Mouse (Mus musculus) CH12.LX (cell line): ENCODE data around the gene Grap2. TPM values are rescaled to one million over a fixed set of nuclear protein-coding genes. Genes with fewer than 3 reads are reported as not detected.

Source experiments
- DNase-seq: peaks from one replicate; pipeline ENCODE4 v3.0.0-alpha.2; 2013; ENCODE audit errors: extremely low read depth
- H3K27ac ChIP-seq: 2 replicates; pipeline ENCODE4 v1.5.1; 2012; ENCODE audit warnings: low read depth, mild to moderate bottlenecking, control low read depth, moderate library complexity; ENCODE audit not compliant: insufficient read depth
- H3K27me3 ChIP-seq: replicated peaks from 2 replicates; pipeline ENCODE3; 2012; ENCODE audit warnings: inconsistent platforms
- H3K36me3 ChIP-seq, 2 experiments: replicated peaks in 1 of 2; 2 replicates each; pipeline versions ENCODE3 to v1.6.1; 2012; ENCODE audit warnings: inconsistent platforms in 1 of 2, low read length in 1 of 2, mild to moderate bottlenecking in 1 of 2, mixed read lengths in 1 of 2, moderate library complexity in 1 of 2; ENCODE audit not compliant: control insufficient read depth in 1 of 2, insufficient read depth in 1 of 2
- H3K4me1 ChIP-seq, 2 experiments: 2 replicates each; pipeline ENCODE4 v1.6.1; 2012; ENCODE audit warnings: inconsistent platforms in 1 of 2, moderate library complexity in 1 of 2; ENCODE audit not compliant: insufficient read depth in 2 of 2, control insufficient read depth in 1 of 2
- H3K4me2 ChIP-seq: 2 replicates; pipeline ENCODE4 v1.6.1; 2012; ENCODE audit warnings: low read depth, mild to moderate bottlenecking, control low read depth; ENCODE audit not compliant: poor library complexity, insufficient read depth, severe bottlenecking
- H3K4me3 ChIP-seq, 3 experiments: fragments of 150-350 bp in 1 of 3; sonication (generic) in 1 of 3; replicated peaks in 1 of 3; 2 replicates each; pipeline versions ENCODE3 to v1.5.1; 2011 to 2012; ENCODE audit warnings: low read depth in 2 of 3, low read length in 2 of 3, mild to moderate bottlenecking in 2 of 3, moderate library complexity in 2 of 3, control low read depth in 1 of 3, improper control_type of control experiment in 1 of 3, inconsistent platforms in 1 of 3, mixed read lengths in 1 of 3; ENCODE audit not compliant: poor library complexity in 1 of 3
- H3K79me2 ChIP-seq: replicated peaks from 2 replicates; pipeline ENCODE4 v1.6.1; 2012; ENCODE audit warnings: mild to moderate bottlenecking, moderate library complexity; ENCODE audit not compliant: control insufficient read depth, poor library complexity, insufficient read depth, severe bottlenecking; ENCODE audit errors: extremely low read depth
- H3K9ac ChIP-seq: 2 replicates; pipeline ENCODE4 v1.6.1; 2012; ENCODE audit warnings: low read depth, mild to moderate bottlenecking, control low read depth, moderate library complexity; ENCODE audit not compliant: insufficient read depth
- H3K9me3 ChIP-seq: replicated peaks from 2 replicates; pipeline ENCODE3; 2012; ENCODE audit warnings: low read length, inconsistent platforms, mixed read lengths
- BHLHE40 ChIP-seq: IDR thresholded peaks from 2 replicates; pipeline ENCODE4 v1.6.1; 2011; ENCODE audit warnings: mild to moderate bottlenecking, low read depth, low read length, improper control_type of control experiment
- CHD1 ChIP-seq: IDR thresholded peaks from 2 replicates; pipeline ENCODE4 v1.6.1; 2012; ENCODE audit warnings: low read depth, low read length, improper control_type of control experiment, inconsistent platforms
- CHD2 ChIP-seq: IDR thresholded peaks from 2 replicates; pipeline ENCODE4 v1.6.1; 2011; ENCODE audit warnings: low read length, improper control_type of control experiment
- CTCF ChIP-seq, 2 experiments: IDR thresholded peaks in 1 of 2; conservative IDR thresholded peaks in 1 of 2; 2 replicates each; pipeline ENCODE4 v1.5.1; 2011 to 2012; ENCODE audit warnings: low read depth in 2 of 2, low read length in 2 of 2, improper control_type of control experiment in 1 of 2, inconsistent platforms in 1 of 2, mild to moderate bottlenecking in 1 of 2, moderate library complexity in 1 of 2
- E2F4 ChIP-seq: IDR thresholded peaks from 2 replicates; pipeline ENCODE4 v1.6.1; 2011; ENCODE audit warnings: low read depth, low read length, improper control_type of control experiment; ENCODE audit not compliant: insufficient replicate concordance
- EP300 ChIP-seq: IDR thresholded peaks from 2 replicates; pipeline ENCODE4 v1.6.1; 2011; ENCODE audit warnings: low read length, improper control_type of control experiment
- ETS1 ChIP-seq: conservative IDR thresholded peaks from 2 replicates; pipeline ENCODE4 v1.6.1; 2012; ENCODE audit warnings: low read depth, mild to moderate bottlenecking, inconsistent platforms, low read length, improper control_type of control experiment, moderate library complexity
- GABPA ChIP-seq: IDR thresholded peaks from 2 replicates; pipeline ENCODE4 v1.6.1; 2012; ENCODE audit warnings: low read depth, low read length, improper control_type of control experiment, inconsistent platforms; ENCODE audit not compliant: insufficient replicate concordance
- IRF4 ChIP-seq: IDR thresholded peaks from 2 replicates; pipeline ENCODE4 v1.6.1; 2014; ENCODE audit warnings: low read depth, mild to moderate bottlenecking, inconsistent platforms, low read length, improper control_type of control experiment
- JUN ChIP-seq: IDR thresholded peaks from 2 replicates; pipeline ENCODE4 v1.6.1; 2011; ENCODE audit warnings: low read depth, mild to moderate bottlenecking, low read length, improper control_type of control experiment, moderate library complexity; ENCODE audit not compliant: insufficient read depth
- JUND ChIP-seq: conservative IDR thresholded peaks from 2 replicates; pipeline ENCODE4 v1.6.1; 2011; ENCODE audit warnings: low read depth, low read length, improper control_type of control experiment
- KAT2A ChIP-seq: IDR thresholded peaks from 2 replicates; pipeline ENCODE4 v1.6.1; 2012; ENCODE audit warnings: low read length, improper control_type of control experiment, inconsistent platforms; ENCODE audit not compliant: insufficient replicate concordance
- MAFK ChIP-seq: IDR thresholded peaks from 2 replicates; pipeline ENCODE4 v1.6.1; 2011; ENCODE audit warnings: low read length, improper control_type of control experiment; ENCODE audit not compliant: insufficient replicate concordance
- MAX ChIP-seq: IDR thresholded peaks from 2 replicates; pipeline ENCODE4 v1.6.1; 2011; ENCODE audit warnings: low read length, improper control_type of control experiment
- MEF2A ChIP-seq: IDR thresholded peaks from 2 replicates; pipeline ENCODE4 v1.6.1; 2014; ENCODE audit warnings: low read depth, mild to moderate bottlenecking, inconsistent platforms, low read length, improper control_type of control experiment, borderline replicate concordance
- MXI1 ChIP-seq: IDR thresholded peaks from 2 replicates; pipeline ENCODE4 v1.6.1; 2011; ENCODE audit warnings: mild to moderate bottlenecking, low read depth, low read length, improper control_type of control experiment
- MYC ChIP-seq: IDR thresholded peaks from 2 replicates; pipeline ENCODE4 v1.6.1; 2011; ENCODE audit warnings: low read depth, mild to moderate bottlenecking, improper control_type of control experiment, low read length
- NELFE ChIP-seq: IDR thresholded peaks from 2 replicates; pipeline ENCODE4 v1.6.1; 2011; ENCODE audit warnings: low read depth, low read length, improper control_type of control experiment
- NRF1 ChIP-seq: IDR thresholded peaks from 2 replicates; pipeline ENCODE4 v1.6.1; 2014; ENCODE audit warnings: low read depth, mild to moderate bottlenecking, inconsistent platforms, low read length, improper control_type of control experiment, moderate library complexity
- PAX5 ChIP-seq: IDR thresholded peaks from 2 replicates; pipeline ENCODE4 v1.6.1; 2012; ENCODE audit warnings: low read length, inconsistent platforms, mixed read lengths
- POLR2AphosphoS2 ChIP-seq: IDR thresholded peaks from 2 replicates; pipeline ENCODE4 v1.6.1; 2011; ENCODE audit warnings: low read depth, low read length, improper control_type of control experiment
- RAD21 ChIP-seq: IDR thresholded peaks from 2 replicates; pipeline ENCODE4 v1.6.1; 2011; ENCODE audit warnings: low read depth, mild to moderate bottlenecking, low read length, improper control_type of control experiment, moderate library complexity
- RCOR1 ChIP-seq: conservative IDR thresholded peaks from 2 replicates; pipeline ENCODE4 v1.6.1; 2012; ENCODE audit warnings: low read depth, mild to moderate bottlenecking, inconsistent platforms, low read length, improper control_type of control experiment
- SIN3A ChIP-seq: IDR thresholded peaks from 2 replicates; pipeline ENCODE4 v1.6.1; 2012; ENCODE audit warnings: low read length, improper control_type of control experiment, inconsistent platforms
- TCF12 ChIP-seq: IDR thresholded peaks from 2 replicates; pipeline ENCODE4 v1.6.1; 2014; ENCODE audit warnings: low read depth, mild to moderate bottlenecking, inconsistent platforms, low read length, improper control_type of control experiment
- UBTF ChIP-seq: IDR thresholded peaks from 2 replicates; pipeline ENCODE4 v1.6.1; 2012; ENCODE audit warnings: low read depth, mild to moderate bottlenecking, inconsistent platforms, low read length, improper control_type of control experiment, moderate library complexity
- ZKSCAN1 ChIP-seq: IDR thresholded peaks from 2 replicates; pipeline ENCODE4 v1.6.1; 2012; ENCODE audit warnings: low read depth, inconsistent platforms, low read length, improper control_type of control experiment, borderline replicate concordance
- ZMIZ1 ChIP-seq: IDR thresholded peaks from 2 replicates; pipeline ENCODE4 v1.6.1; 2012; ENCODE audit warnings: low read depth, mild to moderate bottlenecking, inconsistent platforms, low read length, improper control_type of control experiment
- ZNF384 ChIP-seq: IDR thresholded peaks from 2 replicates; pipeline ENCODE4 v1.6.1; 2012; ENCODE audit warnings: low read depth, low read length, improper control_type of control experiment, inconsistent platforms
- dilution Hi-C: fragments of 300-500 bp; cut with MboI; formaldehyde crosslinking; loops from 2 replicates; pipeline ENCODE4 v1.14.3; 2020; ENCODE audit warnings: low sequenced_read_pairs; ENCODE audit not compliant: extremely low pct_unique_long_range_greater_than_20kb, extremely low pct_ligation_motif_present
- in situ Hi-C: fragments of 300-500 bp; cut with MboI; formaldehyde crosslinking; loops from 3 replicates; pipeline ENCODE4 v1.14.3; 2019; ENCODE audit warnings: low sequenced_read_pairs, low pct_ligation_motif_present, low pct_unique_long_range_greater_than_20kb, mixed read lengths
- polyA plus RNA-seq: library from polyadenylated mRNA; unstranded; fragments of >175 nt; gene quantifications from 2 replicates; pipeline ENCODE4 v1.2.1, GENCODE M21; 2012; ENCODE audit warnings: low read depth; ENCODE audit not compliant: insufficient read length
- total RNA-seq, 2 experiments: library from RNA; depleted of rRNA; stranded (reverse); fragments of 300-350 nt in 1 of 2; fragments of >200 nt in 1 of 2; gene quantifications; 2 replicates each; pipeline ENCODE4 v1.2.3; 2012 to 2014

The Grap2 gene
- total and polyA plus RNA-seq, 3 experiments, result 1.5 to 6.2 (median 5.0) TPM

- Histone ChIP-seq H3K36me3 (no peaks in the 10 kb centered on the region), H3K79me2 (no peaks in the 10 kb centered on the region), H3K9me3 (no peaks in the 10 kb centered on the region), H3K27ac (no peak overlapping the region), H3K9ac (no peak overlapping the region), H3K4me1 (peaks cover 0 to 10% of the 10 kb centered on the region in 2 experiments; a peak in 2 of 4 replicates), H3K27me3 (no peaks in the 10 kb centered on the region), H3K4me2 (no peak overlapping the region), H3K4me3 (no peak overlapping the region)
- dilution Hi-C loops (no loop called here), in situ Hi-C loops (no loop called here)
- no peak for TF ChIP-seq TCF12
- TF ChIP-seq MAFK, result no peak
- no peak for TF ChIP-seq JUN
- no peak for TF ChIP-seq EP300
- no peak for TF ChIP-seq ZNF384
- TF ChIP-seq NRF1, result no peak
- no peak for TF ChIP-seq MAX
- TF ChIP-seq ETS1, result no peak
- TF ChIP-seq GABPA, result no peak
- no peak for TF ChIP-seq CTCF (conservative IDR thresholded peaks at IDR 0.05 in 1 of 2, IDR thresholded peaks at IDR 0.05 in 1 of 2; ENCODE audit: low read depth in 2 of 2, low read length in 2 of 2)
- no peak for TF ChIP-seq UBTF
- TF ChIP-seq PAX5, result no peak
- TF ChIP-seq ZKSCAN1, result no peak
- TF ChIP-seq POLR2AphosphoS2, result no peak
- TF ChIP-seq MEF2A, result no peak
- TF ChIP-seq JUND, result no peak
- no peak for TF ChIP-seq ZMIZ1
- no peak for TF ChIP-seq CHD1
- TF ChIP-seq NELFE, result no peak
- TF ChIP-seq KAT2A, result no peak
- DNase-seq, result no peak
Observed at GRCm38 (mm10) chr15:80533274-80533673, 39.1 kb upstream of the Grap2 start.

GRCm38 (mm10) chr15:80536051-80536450 lies 36.3 kb upstream of the Grap2 start:
- peaks cover 0 to 2% of the 10 kb centered on the region in 2 experiments; a peak in 2 of 4 replicates for H3K4me1 ChIP-seq
- H3K4me2 ChIP-seq, result no peak overlapping the region
- no peak overlapping the region for H3K9ac ChIP-seq
- no peaks in the 10 kb centered on the region for H3K36me3 ChIP-seq
- dilution Hi-C loops, result no loop called here
- in situ Hi-C loops, result no loop called here
- no peaks in the 10 kb centered on the region for H3K79me2 ChIP-seq
- H3K9me3 ChIP-seq, result no peaks in the 10 kb centered on the region
- no peak overlapping the region for H3K27ac ChIP-seq
- TF ChIP-seq E2F4 (no peak), RAD21 (no peak), SIN3A (no peak), MEF2A (no peak), RCOR1 (no peak), TCF12 (no peak), CHD2 (no peak), PAX5 (no peak), MYC (no peak), GABPA (no peak), MAFK (no peak), IRF4 (no peak), MXI1 (no peak), ZNF384 (no peak), BHLHE40 (no peak)
- TF ChIP-seq, all 38 proteins: peak for 0
- no peak for DNase-seq
- H3K4me3 ChIP-seq, result no peak overlapping the region
- no peaks in the 10 kb centered on the region for H3K27me3 ChIP-seq
